Mouse (Mus musculus) G1E (cell line): Measurements from ENCODE around the gene Fgfr2.

ENCODE experiments used
- CTCF ChIP-seq: IDR thresholded peaks from 2 replicates; pipeline ENCODE4 v1.5.1; 2012; ENCODE audit warnings: low read depth, low read length, inconsistent platforms, mixed read lengths
- GATA1 ChIP-seq: IDR thresholded peaks from 2 replicates; pipeline ENCODE4 v1.6.1; 2012; ENCODE audit warnings: borderline replicate concordance, low read length, inconsistent platforms, mixed read lengths
- POLR2AphosphoS5 ChIP-seq: IDR thresholded peaks from 2 replicates; pipeline ENCODE4 v1.6.1; 2012; ENCODE audit warnings: low read depth, low read length, inconsistent platforms; ENCODE audit not compliant: insufficient replicate concordance
- TAL1 ChIP-seq: conservative IDR thresholded peaks from 2 replicates; pipeline ENCODE4 v1.6.1; 2012; ENCODE audit warnings: low read depth, low read length, inconsistent platforms, mixed read lengths

DNA sequence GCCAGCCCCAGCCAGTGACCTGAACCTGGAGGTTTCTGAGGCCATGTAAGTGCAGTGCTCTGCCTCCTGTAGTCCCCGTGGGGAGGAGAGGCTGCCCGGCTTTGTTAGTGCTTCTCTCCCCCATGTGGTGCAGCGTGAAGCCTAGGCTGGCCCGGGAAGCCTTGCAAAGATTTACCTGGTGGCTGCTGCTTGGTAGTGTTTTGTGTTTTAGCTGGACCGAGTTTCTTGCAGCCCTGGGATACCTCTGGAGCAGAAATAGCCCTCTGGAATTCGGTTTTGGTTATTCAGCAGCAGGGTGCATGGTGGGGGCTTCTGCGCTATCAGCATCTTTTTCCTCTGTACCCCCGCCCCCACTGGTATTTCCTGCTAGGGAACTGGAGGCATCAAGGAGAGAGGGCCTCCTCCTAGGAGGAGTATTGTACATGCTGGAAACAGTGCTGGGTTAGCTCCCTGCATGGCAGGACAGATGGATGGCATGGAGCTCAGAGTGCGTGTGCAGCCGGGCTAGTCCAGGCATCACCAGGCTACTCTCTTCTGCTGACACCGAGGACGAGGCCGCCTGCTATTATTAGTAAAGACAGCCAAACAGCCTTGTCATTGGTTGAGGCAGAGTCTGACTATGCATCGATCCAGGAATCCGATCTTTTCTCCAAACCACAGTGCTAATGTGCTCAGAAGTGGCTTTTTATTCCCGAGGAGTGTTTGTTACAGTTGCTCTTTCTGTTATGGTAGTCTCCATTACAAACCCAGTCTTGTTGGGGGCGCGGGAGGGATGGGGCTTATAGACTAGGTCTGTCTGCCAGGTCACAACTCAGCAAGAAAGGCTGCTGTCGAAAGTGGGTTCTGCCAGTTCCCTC lies 2430.0 kb downstream of the Fgfr2 start:
- no peak for TF ChIP-seq CTCF
- TF ChIP-seq GATA1 = no peak
- no peak for TF ChIP-seq TAL1
- TF ChIP-seq POLR2AphosphoS5 = no peak
